Mouse (Mus musculus) gastrocnemius, adult 18-20 months (tissue): ENCODE data around the gene Ccdc8. TPM values are rescaled to one million over a fixed set of nuclear protein-coding genes. Genes with fewer than 3 reads are reported as not detected.

Experiments used
- DNase-seq: peaks from one replicate; pipeline ENCODE4 v3.0.0; 2021; ENCODE audit warnings: low spot score
- total RNA-seq, 2 experiments: library from RNA; stranded (reverse); gene quantifications; 2 replicates each; pipeline ENCODE4 v1.2.3; 2021

Ccdc8 gene
- total RNA-seq, 2 experiments from 2014 or later = 0.94 to 0.97 TPM

GRCm38 (mm10) chr7:16974018-16974417 is 18.5 kb upstream of the Ccdc8 start:
- peak; percentile 79 for DNase-seq

- no peak for DNase-seq
Measured at GRCm38 (mm10) chr7:16976298-16976697, 16.2 kb upstream of the Ccdc8 start.

GRCm38 (mm10) chr7:16978173-16978572 is 14.3 kb upstream of the Ccdc8 start:
- no peak for DNase-seq

GRCm38 (mm10) chr7:16978593-16978992 is 13.9 kb upstream of the Ccdc8 start:
- no peak for DNase-seq

GRCm38 (mm10) chr7:16980348-16980747 is 12.2 kb upstream of the Ccdc8 start:
- no peak for DNase-seq

- DNase-seq = no peak
Measured at GRCm38 (mm10) chr7:16982859-16983568, 9.5 kb upstream of the Ccdc8 start, which contains the start of gene Gm42372. Gene Gm42372 (plus strand): TSS chr7:16983086.

- DNase-seq = no peak
Measured at GRCm38 (mm10) chr7:16987541-16988149, 4.9 kb upstream of the Ccdc8 start.

- DNase-seq = peak; percentile 44
Measured at GRCm38 (mm10) chr7:16988405-16988804, 4.1 kb upstream of the Ccdc8 start.

- no peak for DNase-seq
Measured at GRCm38 (mm10) chr7:16990006-16990744, 2.3 kb upstream of the Ccdc8 start.

- no peak for DNase-seq
Measured at GRCm38 (mm10) chr7:16991681-16992450, 642 bp upstream of the Ccdc8 start.

- peak; percentile 82 for DNase-seq
Measured at GRCm38 (mm10) chr7:16993651-16994399, 1.3 kb downstream of the Ccdc8 start.

- DNase-seq = no peak
Measured at GRCm38 (mm10) chr7:16994400-16994799, 1.9 kb downstream of the Ccdc8 start.

- DNase-seq = no peak
Measured at GRCm38 (mm10) chr7:16995345-16995744, 2.8 kb downstream of the Ccdc8 start.

- DNase-seq = no peak
Measured at GRCm38 (mm10) chr7:16999233-16999632, 6.7 kb downstream of the Ccdc8 start.

- DNase-seq = peak; percentile 86
Measured at GRCm38 (mm10) chr7:16999650-17000049, 7.1 kb downstream of the Ccdc8 start.

GRCm38 (mm10) chr7:17002375-17003195 is 10.1 kb downstream of the Ccdc8 start:
- peak; percentile 83 for DNase-seq

- no peak for DNase-seq
Measured at GRCm38 (mm10) chr7:17003230-17003960, 10.9 kb downstream of the Ccdc8 start.

GRCm38 (mm10) chr7:17004716-17005115 is 12.2 kb downstream of the Ccdc8 start:
- no peak for DNase-seq

GRCm38 (mm10) chr7:17007300-17007699 is 14.8 kb downstream of the Ccdc8 start:
- no peak for DNase-seq
